Mouse (Mus musculus): ENCODE measurements around the gene 1700092M07Rik.

1700092M07Rik gene

DNA sequence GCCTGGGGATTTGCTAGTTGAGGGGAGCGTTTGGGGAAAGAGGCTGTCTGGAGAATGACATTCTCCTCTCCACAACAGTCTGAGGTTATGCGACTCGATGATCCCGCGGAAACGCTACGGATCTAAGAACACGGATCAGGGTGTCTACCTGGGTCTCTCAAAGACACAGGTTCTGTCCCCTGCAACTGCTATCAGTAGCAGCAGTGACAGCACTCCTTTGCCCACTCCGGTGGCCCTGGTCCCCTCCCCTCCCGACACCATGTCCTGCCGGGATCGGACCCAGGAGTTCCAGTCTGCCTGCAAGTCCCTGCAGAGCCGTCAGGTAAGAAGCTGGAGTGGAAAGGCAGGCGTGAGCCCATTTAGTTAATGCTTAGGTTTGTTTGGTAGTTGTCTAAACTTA lies 1.7 kb downstream of the 1700092M07Rik start:
- no peak for DNase-seq (ENCODE audit: low spot score in 2 of 2)

DNA sequence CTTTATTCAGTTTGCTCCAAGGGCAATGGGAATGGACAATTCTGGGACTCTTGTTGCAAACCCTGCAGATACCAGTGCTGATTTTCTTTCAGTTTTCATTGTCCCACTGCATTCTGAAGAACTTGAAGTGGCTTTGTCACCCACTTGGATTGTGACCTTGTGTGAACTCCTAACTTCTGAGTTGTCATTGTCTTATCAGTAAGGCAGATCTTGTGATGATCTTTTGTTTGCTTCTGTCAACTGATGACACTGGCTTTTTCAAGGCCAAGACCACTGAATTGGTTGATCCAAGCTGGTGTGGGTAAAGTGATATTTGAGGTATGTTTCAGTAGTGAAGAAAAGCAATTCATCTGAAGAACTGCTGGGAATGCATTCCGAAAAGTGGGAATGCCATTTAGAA lies 4.9 kb downstream of the 1700092M07Rik start:
- DNase-seq (ENCODE audit: low spot score in 2 of 2): no peak

DNA sequence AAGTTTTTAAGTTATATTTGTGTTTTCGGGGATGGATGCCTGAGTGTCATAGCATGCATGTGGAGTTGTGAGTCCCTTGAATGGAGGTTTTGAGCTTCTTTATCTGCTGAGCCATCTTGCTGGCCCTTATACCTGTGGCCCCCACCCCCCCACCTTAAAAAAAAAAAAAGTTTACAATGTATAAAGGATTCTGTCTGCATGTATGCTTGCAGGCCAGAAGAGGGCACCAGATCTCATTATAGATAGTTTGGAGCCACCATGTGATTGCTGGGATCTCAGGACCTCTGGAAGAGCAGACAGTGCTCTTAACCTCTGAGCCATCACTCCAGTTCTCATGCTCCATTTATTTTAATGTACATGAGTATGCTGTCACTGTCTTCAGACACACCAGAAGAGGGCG lies 6.8 kb downstream of the 1700092M07Rik start:
- DNase-seq (ENCODE audit: low spot score in 2 of 2): no peak

DNA sequence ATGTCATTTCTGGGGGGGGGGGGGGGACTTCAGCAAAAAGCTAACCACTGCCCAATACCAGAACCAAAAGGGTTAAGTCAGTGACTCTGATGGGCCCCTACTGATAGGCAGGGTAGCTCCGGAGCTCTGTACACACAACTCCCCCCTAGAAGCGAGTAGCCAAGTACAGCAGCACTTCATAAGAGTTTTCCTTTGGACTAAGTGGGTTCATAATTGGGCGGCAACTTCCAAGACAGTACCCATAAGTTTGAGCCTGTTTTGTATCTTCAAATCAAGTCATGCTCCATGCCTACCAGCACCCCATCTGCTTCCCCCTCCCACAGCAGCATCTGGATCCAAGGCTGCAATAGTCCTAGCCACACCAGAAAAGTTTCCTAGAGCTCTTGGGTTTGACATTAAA lies 15.1 kb downstream of the 1700092M07Rik start:
- DNase-seq (ENCODE audit: low spot score in 2 of 2): no peak

DNA sequence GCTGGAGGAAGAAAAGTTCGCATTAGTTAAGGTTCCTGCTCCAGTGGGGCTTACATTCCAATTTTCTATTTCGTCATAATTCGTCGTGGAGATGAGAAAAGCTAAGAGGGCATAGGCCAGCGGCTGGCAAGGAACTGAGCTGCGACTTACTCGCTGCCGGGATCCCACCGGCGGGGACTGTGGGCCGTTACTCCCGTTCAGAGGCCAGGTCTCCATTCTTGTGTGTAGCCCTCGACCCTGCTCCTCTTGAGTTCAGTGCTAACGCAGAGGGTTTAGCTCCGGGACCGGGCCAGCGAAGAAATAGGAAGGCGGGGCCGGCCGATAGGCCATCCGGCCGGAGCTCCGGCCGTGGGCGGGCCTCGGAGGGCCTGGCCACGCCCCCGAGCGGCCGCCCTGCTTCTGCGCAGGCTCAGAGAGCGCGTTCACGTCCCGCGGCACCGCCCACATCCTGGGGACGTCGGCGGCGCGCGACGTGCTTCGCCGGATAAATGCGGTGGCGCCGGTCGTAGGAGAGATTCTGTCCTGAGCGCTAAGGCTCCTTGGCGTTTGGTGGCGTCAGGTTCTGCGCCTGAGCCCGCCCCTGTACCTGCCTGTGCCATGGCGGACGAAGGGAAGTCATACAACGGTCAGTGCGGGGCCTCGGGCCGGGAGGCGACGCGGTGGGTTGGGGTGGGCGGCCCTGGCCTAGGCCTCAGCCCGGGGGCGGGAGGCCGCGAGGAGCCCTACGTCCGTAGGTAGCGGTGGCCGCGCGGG lies 16.3 kb downstream of the 1700092M07Rik start, which contains the start of gene Nxf1:
Nxf1 (plus strand) TSS at position 439 of the 753 bp plus-strand sequence.
- peak; percentile 81 to 85 for DNase-seq (ENCODE audit: low spot score in 2 of 2)

DNA sequence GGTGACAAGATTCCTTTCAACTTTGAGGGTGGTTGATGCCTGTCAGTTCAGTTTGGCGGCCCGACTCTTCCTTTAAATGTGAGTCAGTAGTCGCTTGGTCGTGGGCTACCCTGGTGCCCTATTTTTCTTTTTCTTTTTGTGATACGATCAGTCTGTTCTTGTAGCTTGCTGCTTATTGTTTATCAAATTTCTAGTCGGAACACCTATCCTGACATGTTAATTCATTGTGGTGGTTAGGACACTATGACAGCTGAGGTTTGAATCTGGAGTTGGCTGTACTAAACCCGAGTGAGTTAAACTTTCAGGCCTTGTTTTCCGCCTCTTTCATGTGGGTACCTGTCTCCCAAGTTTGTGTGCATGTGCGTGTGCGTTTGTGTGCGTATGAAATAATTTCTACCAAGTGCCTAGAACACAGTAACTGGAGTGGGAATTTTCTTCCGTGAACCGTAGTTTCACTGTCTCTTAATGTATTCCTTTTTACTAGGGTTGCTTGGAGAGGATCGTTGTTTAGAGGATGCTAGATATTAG lies 17.0 kb downstream of the 1700092M07Rik start:
- DNase-seq (ENCODE audit: low spot score in 2 of 2): no peak

DNA sequence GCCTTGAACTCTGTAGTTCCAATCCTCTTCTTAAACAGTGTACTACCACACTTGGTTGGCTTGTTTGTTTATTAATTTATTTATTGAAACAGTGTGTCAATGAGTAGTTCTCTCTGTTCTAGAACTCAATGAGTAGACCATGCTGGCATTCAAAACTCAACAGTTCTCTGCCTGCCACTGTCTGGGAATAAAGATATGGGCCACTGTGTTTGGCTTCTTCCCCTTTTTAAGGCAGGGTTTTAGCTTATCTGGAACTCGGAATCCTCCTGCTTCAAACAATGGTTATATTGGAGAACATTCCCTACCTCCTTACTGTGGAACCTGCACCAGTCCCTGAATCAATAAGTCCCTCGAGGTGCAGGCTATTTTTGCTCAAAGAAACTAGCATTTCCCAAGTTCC lies 18.4 kb downstream of the 1700092M07Rik start:
- DNase-seq (ENCODE audit: low spot score in 2 of 2): no peak

DNA sequence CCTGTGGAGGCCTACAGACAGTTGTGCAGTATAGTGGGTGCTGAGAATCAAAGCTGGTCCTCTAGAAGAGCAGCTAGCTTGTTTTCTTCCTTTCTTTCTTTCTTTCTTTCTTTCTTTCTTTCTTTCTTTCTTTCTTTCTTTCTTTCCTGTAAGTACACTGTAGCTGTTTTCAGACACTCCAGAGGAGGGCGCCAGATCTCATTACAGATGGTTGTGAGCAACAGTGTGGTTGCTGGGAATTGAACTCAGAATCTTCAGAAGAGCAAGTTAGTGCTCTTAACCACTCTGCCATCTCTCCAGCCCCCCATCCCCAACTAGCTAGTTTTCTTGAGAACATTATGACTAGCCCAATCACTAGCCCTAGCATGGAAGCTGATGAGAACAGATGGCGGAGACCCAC lies 20.2 kb downstream of the 1700092M07Rik start:
- no peak for DNase-seq (ENCODE audit: low spot score in 2 of 2)

DNA sequence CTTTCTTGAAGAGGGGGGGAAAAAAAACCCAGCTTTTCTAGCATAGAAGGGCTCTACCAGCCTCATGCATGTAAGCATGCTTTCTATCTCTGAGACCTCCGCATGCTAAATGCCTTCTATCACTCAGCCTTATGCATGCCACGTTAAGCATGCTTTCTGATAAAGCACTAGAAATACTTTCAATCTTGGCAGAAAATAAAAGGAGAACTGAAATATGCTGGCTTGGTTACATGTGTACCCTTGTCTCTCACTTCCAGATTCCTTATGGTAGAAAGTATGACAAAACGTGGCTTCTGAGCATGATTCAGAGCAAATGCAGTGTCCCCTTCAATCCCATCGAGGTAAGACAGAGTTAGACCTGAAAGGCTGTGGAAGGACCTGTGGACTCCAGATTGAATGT lies 22.8 kb downstream of the 1700092M07Rik start:
- DNase-seq (ENCODE audit: low spot score in 2 of 2): no peak

DNA sequence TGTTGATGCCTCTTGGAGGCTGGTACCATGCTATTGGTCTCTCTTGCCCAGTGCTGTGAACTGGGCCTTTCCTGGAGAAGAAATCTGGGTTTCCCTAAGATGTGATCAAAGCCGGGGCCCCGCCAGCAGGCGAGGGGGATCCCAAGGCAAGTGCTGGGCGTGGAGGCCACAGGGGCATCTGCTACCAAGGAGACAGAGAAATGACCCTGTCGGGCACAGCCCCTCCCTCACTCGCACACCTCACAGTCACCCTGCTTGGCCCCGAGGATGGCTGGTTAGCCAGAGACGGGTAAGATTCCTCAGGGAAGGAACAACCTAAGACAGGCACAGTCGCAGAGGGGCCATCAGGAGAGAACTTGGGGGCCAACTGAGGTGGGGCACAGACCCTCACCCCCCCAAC lies 25.0 kb downstream of the 1700092M07Rik start:
- DNase-seq (ENCODE audit: low spot score in 2 of 2): no peak

DNA sequence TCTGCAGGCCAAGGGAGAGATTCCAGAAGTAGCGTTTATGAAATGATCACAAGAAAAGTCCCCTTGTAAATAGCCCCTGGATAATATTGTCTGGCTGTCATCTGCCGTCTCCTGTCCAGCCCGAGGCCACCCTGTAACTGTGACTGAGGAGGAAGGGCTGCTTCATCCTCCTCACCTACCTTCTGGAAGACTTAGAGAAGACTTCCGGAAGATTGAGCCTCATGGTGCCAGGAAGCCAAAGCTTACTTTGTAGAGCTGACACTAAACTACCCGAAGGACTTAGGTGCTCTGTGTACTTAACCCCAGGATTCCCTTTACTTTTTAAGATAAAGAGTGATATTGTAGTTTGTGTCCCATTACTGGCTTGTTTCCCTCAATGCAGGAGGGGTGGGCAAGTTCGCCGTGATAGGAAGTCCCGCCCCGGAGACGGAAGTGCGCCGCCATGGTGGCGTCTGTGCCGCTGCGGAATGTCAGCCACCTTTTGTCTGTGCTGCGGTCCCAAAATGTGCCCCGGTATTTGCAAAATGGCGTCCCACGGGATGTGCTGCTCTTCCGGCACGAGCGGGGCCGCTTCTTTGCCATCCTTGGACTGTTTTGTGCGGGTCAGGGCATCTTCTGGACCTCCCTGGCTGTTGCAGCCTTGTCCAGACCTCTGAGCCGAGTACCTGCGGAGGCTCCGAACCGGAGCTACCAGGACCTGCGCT lies 30.2 kb downstream of the 1700092M07Rik start, which contains the start of gene Tmem223:
Tmem223 (plus strand) TSS at position 430 of the 704 bp plus-strand sequence.
- DNase-seq (ENCODE audit: low spot score in 2 of 2): peak; percentile 59 to 73

DNA sequence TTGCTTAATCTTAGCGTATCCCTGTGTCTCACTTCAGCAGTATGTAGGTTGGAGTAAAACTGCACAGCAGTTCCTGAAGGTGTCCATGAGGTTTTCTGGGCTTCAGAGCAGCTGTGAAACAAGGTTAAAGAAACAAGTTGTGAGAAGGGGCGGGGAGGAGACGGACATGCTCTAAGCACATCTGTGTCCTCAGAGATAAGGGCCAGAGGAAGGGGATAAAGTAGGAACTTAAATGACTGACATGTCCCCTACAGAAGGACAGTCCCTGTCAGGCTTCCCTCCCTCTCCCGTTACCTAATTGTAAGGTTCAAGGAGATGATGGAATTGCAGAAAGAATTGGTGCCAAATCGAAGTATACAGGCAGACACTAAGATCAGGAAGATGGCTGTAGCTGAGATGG lies 32.5 kb downstream of the 1700092M07Rik start:
- DNase-seq (ENCODE audit: low spot score in 2 of 2): no peak

DNA sequence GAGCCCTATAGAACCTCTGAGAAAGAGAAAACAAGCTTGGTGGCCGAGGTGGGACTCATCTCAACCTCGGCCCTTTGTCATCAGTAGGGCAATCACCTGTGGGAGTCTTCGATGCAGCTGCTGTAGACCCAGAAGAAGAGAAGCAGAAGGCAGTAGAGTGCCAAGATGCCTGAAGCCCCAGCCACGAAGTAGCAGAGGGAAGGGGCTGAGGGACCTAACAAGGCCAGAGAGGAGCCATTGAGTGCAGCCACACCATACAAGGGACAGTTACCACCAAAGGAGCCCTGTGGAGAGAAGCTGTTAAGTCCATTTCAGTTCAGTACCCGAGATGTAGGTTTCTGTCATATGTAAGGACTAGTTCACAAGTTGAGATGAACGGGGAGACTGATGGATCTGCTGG lies 32.9 kb downstream of the 1700092M07Rik start:
- DNase-seq (ENCODE audit: low spot score in 2 of 2): no peak

DNA sequence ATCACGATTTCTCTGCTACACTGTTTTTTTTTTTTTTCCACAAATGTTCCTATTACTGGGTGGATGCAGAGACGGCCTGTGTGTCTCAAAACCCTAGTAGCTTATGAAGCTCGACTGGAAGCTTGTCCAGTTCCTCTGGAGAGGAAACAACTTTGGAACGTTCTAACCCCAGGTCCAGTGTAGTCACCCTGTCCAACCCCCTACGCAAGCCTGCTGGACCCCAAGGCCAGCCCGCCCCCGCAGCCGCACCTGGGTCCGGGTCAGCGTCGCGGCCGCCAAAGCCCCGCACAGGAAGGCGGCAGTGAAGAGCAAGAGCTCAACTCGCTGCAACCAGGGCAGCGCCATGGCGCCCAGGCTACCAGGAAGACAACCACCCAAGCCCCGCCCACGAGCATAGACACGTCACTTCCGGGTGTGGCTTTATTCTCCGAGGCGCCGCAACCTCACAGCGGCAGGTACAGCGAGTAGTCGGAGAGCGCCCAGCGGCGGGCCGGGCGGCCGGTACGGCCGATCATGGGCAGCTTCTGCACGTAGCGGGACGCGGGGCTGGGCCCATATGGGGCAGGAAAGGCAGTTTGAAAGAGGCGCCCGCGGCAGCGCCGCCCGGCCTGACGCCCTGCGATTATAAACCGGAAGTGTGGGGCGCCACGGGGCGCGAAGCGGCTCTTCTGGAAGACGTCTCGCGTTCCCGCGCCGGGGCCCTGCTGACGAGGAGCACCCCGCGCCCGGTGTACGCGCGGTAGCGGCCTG lies 33.7 kb downstream of the 1700092M07Rik start, which contains the start of gene Tmem179b:
Tmem179b (minus strand) TSS at position 382 of the 750 bp plus-strand sequence.
- peak; percentile 95 to 96 for DNase-seq (ENCODE audit: low spot score in 2 of 2)

DNA sequence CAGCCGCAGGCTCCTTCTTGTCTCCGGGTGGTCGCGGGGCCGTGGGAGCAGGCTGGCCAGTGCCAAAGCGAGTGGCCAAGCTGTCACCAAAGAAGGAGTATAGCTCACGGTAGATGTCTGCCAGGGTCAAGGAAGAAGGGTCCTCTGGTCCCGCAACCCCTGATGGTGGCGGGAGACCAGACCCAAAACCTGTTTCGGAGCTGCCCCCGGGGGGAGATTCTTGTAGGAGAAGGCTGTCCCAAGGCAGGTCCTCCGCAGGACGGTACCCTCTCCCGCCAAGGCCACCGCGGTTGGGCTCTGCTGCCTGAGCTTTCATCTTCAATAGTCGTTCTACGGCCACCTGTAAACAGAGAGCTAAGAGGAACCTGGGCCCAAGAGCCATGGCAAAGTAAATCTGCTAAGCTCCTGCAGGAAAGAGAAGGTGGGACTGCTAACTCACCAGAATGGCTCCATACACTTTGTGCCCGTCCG lies 34.5 kb downstream of the 1700092M07Rik start:
- no peak for DNase-seq (ENCODE audit: low spot score in 2 of 2)

DNA sequence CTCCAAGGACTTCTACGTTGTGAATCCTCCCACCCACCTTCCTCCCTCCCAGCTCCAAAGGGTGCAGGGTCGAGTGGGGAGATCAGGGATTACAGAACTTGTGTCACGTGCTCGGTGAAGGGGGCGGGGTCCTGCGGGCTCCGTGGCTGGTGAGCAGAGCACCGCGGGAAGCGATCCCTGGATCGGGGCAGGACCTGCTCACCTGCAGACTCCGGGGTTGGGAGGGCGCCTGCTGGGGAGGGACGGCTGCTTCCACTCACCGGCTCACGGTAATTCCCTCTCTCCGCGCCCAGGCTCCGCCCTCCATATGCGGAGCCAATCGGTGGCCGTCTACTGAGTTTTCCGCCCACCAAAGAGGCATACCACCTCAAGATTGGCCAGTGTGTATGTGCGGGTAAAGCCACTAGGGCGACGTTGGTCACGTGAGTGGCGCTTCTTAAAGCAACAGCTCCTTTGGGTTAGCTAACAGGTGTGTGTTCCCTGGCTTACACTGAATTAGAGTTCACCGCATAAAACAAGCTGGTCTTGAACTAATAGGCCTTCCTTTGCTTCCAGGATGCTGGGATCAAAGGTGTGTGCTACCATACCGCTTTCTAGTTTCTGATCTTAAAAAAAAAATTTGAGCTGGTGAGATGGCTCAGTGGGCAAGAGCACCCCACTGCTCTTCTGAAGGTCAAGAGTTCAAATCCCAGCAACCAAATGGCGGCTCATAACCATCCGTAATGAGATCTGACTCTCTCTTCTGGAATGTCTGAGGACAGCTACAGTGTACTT lies 45.7 kb downstream of the 1700092M07Rik start, which contains the start of gene Taf6l:
Taf6l (minus strand) TSS at position 410 of the 774 bp plus-strand sequence.
- peak; percentile 84 for DNase-seq (ENCODE audit: low spot score in 2 of 2)

DNA sequence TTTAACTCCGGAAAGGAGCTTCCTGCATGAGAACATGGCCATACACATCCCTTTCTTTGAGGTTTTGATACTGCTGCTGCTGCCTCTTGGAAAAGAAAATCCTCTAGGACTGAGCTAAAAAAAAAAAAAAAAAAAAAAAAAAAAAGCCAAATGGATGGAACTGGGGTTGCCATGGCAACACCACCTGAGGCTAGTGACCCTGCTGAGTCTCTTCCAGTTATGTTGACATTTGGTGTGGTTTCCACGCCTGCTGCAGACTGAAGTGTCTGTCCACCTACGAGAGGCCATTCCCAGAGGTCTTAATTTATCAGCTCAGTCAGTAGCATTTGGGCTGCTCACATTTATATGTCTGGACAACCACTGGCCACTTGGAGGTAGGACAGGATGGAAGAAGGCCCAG lies 48.0 kb downstream of the 1700092M07Rik start:
- no peak for DNase-seq (ENCODE audit: low spot score in 2 of 2)

DNA sequence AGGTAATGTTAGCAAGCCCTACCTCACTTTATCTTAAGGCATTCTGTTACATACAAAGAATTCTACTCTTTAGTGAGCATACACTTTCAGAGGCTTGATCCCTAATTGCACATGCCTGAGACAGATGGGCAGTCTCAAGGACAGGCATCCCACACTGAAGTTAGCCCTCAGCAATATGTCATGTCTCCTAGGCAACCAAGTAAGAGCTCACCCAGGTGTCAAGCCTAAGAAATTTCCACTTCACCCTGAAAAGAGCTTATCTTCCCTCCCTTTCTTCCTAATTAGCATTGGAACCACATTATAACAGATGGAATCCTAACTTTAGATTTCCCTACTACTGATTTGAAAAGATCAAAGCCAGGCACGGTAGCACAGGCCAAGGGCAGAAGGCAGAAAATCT lies 48.7 kb downstream of the 1700092M07Rik start:
- no peak for DNase-seq (ENCODE audit: low spot score in 2 of 2)

DNA sequence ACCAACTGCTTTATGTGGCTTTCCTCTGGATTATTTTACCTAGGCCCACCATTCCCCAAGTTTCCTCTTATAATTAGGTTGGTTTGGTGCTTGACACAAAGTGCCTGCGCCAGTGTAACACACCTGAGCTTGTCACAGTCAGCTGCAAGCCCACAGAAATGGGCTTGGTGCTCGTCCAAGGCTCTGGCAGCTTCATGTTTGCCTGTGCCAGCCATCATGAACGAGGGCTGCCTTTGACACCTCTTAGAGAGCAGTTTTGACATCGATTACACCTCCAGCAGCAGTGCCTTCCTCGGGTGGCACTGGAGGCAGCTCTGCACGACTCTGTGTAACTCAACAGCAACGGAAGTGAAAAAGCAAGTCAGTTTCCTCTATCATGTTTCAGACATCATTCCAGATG lies 49.7 kb downstream of the 1700092M07Rik start:
- DNase-seq (ENCODE audit: low spot score in 2 of 2): no peak
